ENCODE assay signal across 9 mouse cellular contexts in genomic region chr14:62965342-62965741, GRCm38 (mm10). TPM values are rescaled to one million over a fixed set of nuclear protein-coding genes. Genes with fewer than 3 reads are reported as not detected.
DNase-seq lines count a peak whose midpoint lies in the region; ATAC-seq and TF ChIP-seq lines count a peak whose summit lies in the region.
"Had no signal": no experiment of that assay in that cellular context is flagged by ENCODE, and none has a peak within 500 bp of the region (broad histone marks: within the 10 kb centered on the region; RNA-seq: fewer than 3 reads in every experiment).

No protein-coding gene starts in this region.

- no peak overlapping the region for H3K9ac ChIP-seq in kidney, embryonic 15.5 days
- no peak overlapping the region for H3K9ac ChIP-seq in liver, postnatal 0 days (replicated peaks)

- no peak for TF ChIP-seq EP300 in liver, postnatal 0 days (IDR thresholded peaks at IDR 0.05; ENCODE audit: low read depth)

- peak overlapping the region; percentile 78; the same call in 1 of the 2 replicates for H3K27ac ChIP-seq in kidney, embryonic 15.5 days
- H3K27ac ChIP-seq in liver, postnatal 0 days (ENCODE audit: low read depth), result no peak overlapping the region

- DNase-seq in cerebellum, postnatal 10 days, result peak; percentile 13 to 16
- no peak for DNase-seq in cerebellum, postnatal 36 days
- DNase-seq in kidney, adult 9 months, result no peak
- DNase-seq in R1 (ENCODE audit: low read depth, low spot score), result peak; percentile 42
- no peak for DNase-seq in liver, postnatal 0 days
- DNase-seq in right cerebral cortex, postnatal 25 days, result no peak
- no peak for DNase-seq in spleen, postnatal 14 days (ENCODE audit: low spot score in 2 of 2)

- H3K27me3 ChIP-seq in kidney, embryonic 15.5 days, result no peaks in the 10 kb centered on the region
- H3K27me3 ChIP-seq in liver, postnatal 0 days (ENCODE audit: insufficient read depth, low read length), result no peaks in the 10 kb centered on the region

- 0 out of 2 replicates have a peak, but pooled peaks have one; percentile 26 for ATAC-seq in kidney, embryonic 15.5 days (replicated peaks; ENCODE audit: low FRiP score)
- no peak for ATAC-seq in liver, postnatal 0 days

- no peaks in the 10 kb centered on the region for H3K9me3 ChIP-seq in kidney, embryonic 15.5 days (replicated peaks)
- H3K9me3 ChIP-seq in liver, postnatal 0 days (ENCODE audit: low read length), result no peaks in the 10 kb centered on the region

- H3K4me2 ChIP-seq in kidney, embryonic 15.5 days, result no peak overlapping the region; the same call in 1 of the 2 replicates
- no peak overlapping the region for H3K4me2 ChIP-seq in liver, postnatal 0 days (ENCODE audit: low read depth, low read length)

- H3K4me1 ChIP-seq in kidney, embryonic 15.5 days, result peaks cover 10% of the 10 kb centered on the region
- H3K4me1 ChIP-seq in liver, postnatal 0 days (ENCODE audit: insufficient read depth), result no peaks in the 10 kb centered on the region

- H3K36me3 ChIP-seq in kidney, embryonic 15.5 days, result peaks cover 6% of the 10 kb centered on the region
- no peaks in the 10 kb centered on the region for H3K36me3 ChIP-seq in liver, postnatal 0 days (replicated peaks; ENCODE audit: insufficient read depth, low read length)

- no peak overlapping the region for H3K4me3 ChIP-seq in kidney, embryonic 15.5 days (replicated peaks)
- H3K4me3 ChIP-seq in liver, postnatal 0 days (ENCODE audit: low read depth, low read length), result no peak overlapping the region

- WGBS in kidney, embryonic 15.5 days, result 82% methylated on average over 5 of the region's 5 CpGs
- 73% methylated on average over 5 of the region's 5 CpGs for WGBS in liver, postnatal 0 days (ENCODE audit: insufficient replicate concordance)

- 0 out of 2 replicates have a peak, but pooled peaks have one; percentile 31 for TF ChIP-seq CTCF in liver, postnatal 0 days (IDR thresholded peaks at IDR 0.05; ENCODE audit: low read depth)

RNA-seq across cellular contexts. Expression of gene Defb48, which starts 19.0 kb away (rescaled TPM):
- not detected in 2 replicates for polyA plus RNA-seq in kidney, embryonic 15.5 days (2015; fragmentation: Nextera tagmentation; extraction: Ambion mirVana)
- not detected in 2 replicates for polyA plus RNA-seq in liver, postnatal 0 days (2015; fragmentation: Nextera tagmentation; extraction: Ambion mirVana)
- polyA plus RNA-seq: neural tube, embryonic 11.5 days had no signal

RNA-seq across cellular contexts. Expression of gene Defb47, which starts 32.5 kb away (rescaled TPM):
- not detected in 2 replicates for polyA plus RNA-seq in kidney, embryonic 15.5 days (2015; fragmentation: Nextera tagmentation; extraction: Ambion mirVana)
- not detected in 2 replicates for polyA plus RNA-seq in liver, postnatal 0 days (2015; fragmentation: Nextera tagmentation; extraction: Ambion mirVana)
- polyA plus RNA-seq: neural tube, embryonic 11.5 days had no signal

RNA-seq across cellular contexts. Expression of gene Defb43, which starts 46.2 kb away (rescaled TPM):
- polyA plus RNA-seq in kidney, embryonic 15.5 days (2015; fragmentation: Nextera tagmentation; extraction: Ambion mirVana), result not detected in 2 replicates
- polyA plus RNA-seq in liver, postnatal 0 days (2015; fragmentation: Nextera tagmentation; extraction: Ambion mirVana), result not detected in 2 replicates
- polyA plus RNA-seq: neural tube, embryonic 11.5 days had no signal

Comparison
In these comparisons a context has a peak if more than half of its experiments do, and no peak if none do; other contexts are left out.
1. DNase-seq: peak in cerebellum, postnatal 10 days (2 of 2) and R1 (single experiment); none in cerebellum, postnatal 36 days (0 of 2), kidney, adult 9 months (single experiment), liver, postnatal 0 days (single experiment), right cerebral cortex, postnatal 25 days (single experiment) and spleen, postnatal 14 days (0 of 2).